In genomic region chr2:157043556-157043955, GRCm38 (mm10) we compare ENCODE assay signal across 34 mouse cellular contexts. TPM values are rescaled to one million over a fixed set of nuclear protein-coding genes. Genes with fewer than 3 reads are reported as not detected.
DNase-seq lines count a peak whose midpoint lies in the region; ATAC-seq and TF ChIP-seq lines count a peak whose summit lies in the region.
"Had no signal": no experiment of that assay in that cellular context is flagged by ENCODE, and none has a peak within 500 bp of the region (broad histone marks: within the 10 kb centered on the region; RNA-seq: fewer than 3 reads in every experiment).

No protein-coding gene starts in this region.

- peaks cover 13% of the 10 kb centered on the region for H3K4me1 ChIP-seq in forebrain, postnatal 0 days (ENCODE audit: insufficient read depth)
- H3K4me1 ChIP-seq in forebrain, embryonic 16.5 days (replicated peaks; ENCODE audit: control insufficient read depth, insufficient read depth, low read length): peaks cover 15% of the 10 kb centered on the region
- peaks cover 16% of the 10 kb centered on the region for H3K4me1 ChIP-seq in embryonic facial prominence, embryonic 15.5 days
- H3K4me1 ChIP-seq: embryonic facial prominence, embryonic 12.5 days; hindbrain, embryonic 10.5 days had no signal

- DNase-seq in cerebellum, adult 9-11 months: peak; percentile 59
- DNase-seq in cerebellum, adult 11 months: no peak
- peak; percentile 64 for DNase-seq in forebrain, postnatal 0 days
- DNase-seq in layer of hippocampus, adult 9-11 months: peak; percentile 63
- DNase-seq in layer of hippocampus, adult 9-10 months (ENCODE audit: low spot score): no peak
- DNase-seq in urinary bladder, postnatal 36 days (ENCODE audit: low spot score in 2 of 2): no peak
- DNase-seq: adrenal gland, postnatal 14 days; cerebellum, adult 9-10 months; gastrocnemius, postnatal 14 days; heart, postnatal 14 days; kidney, adult 11 months; kidney, postnatal 25 days; liver; lung, adult 2 months; spleen, adult 18-20 months; thymus, postnatal 14 days had no signal

- TF ChIP-seq CTCF in forebrain, postnatal 0 days (IDR thresholded peaks at IDR 0.05; ENCODE audit: low read depth): no peak

- H3K4me2 ChIP-seq in forebrain, postnatal 0 days (ENCODE audit: low read depth): no peak overlapping the region
- H3K4me2 ChIP-seq in forebrain, embryonic 16.5 days (ENCODE audit: low read length): no peak overlapping the region
- H3K4me2 ChIP-seq in embryonic facial prominence, embryonic 15.5 days (replicated peaks): no peak overlapping the region
- H3K4me2 ChIP-seq: embryonic facial prominence, embryonic 12.5 days; hindbrain, embryonic 15.5 days; midbrain, embryonic 15.5 days had no signal

- H3K27ac ChIP-seq in forebrain, postnatal 0 days (ENCODE audit: low read depth, low read length): no peak overlapping the region
- H3K27ac ChIP-seq in forebrain, embryonic 16.5 days (ENCODE audit: low read length): no peak overlapping the region
- peak overlapping the region; percentile 51 for H3K27ac ChIP-seq in embryonic facial prominence, embryonic 15.5 days (replicated peaks)
- H3K27ac ChIP-seq: embryonic facial prominence, embryonic 12.5 days; hindbrain, embryonic 10.5 days; hindbrain, embryonic 15.5 days; liver, embryonic 14.5 days; macrophage; midbrain, embryonic 15.5 days had no signal

- no peak overlapping the region for H3K9ac ChIP-seq in forebrain, postnatal 0 days
- no peak overlapping the region for H3K9ac ChIP-seq in forebrain, embryonic 16.5 days (replicated peaks; ENCODE audit: low read depth, low read length)
- H3K9ac ChIP-seq in embryonic facial prominence, embryonic 15.5 days: no peak overlapping the region
- H3K9ac ChIP-seq: embryonic facial prominence, embryonic 12.5 days; hindbrain, embryonic 15.5 days; liver, embryonic 14.5 days; midbrain, embryonic 15.5 days had no signal

- 56% methylated on average over 8 of the region's 8 CpGs for WGBS in forebrain, postnatal 0 days
- WGBS in forebrain, embryonic 16.5 days: 58% methylated on average over 8 of the region's 8 CpGs
- 49% methylated on average over 8 of the region's 8 CpGs for WGBS in embryonic facial prominence, embryonic 15.5 days

- no peaks in the 10 kb centered on the region for H3K9me3 ChIP-seq in forebrain, postnatal 0 days (ENCODE audit: low read length)
- H3K9me3 ChIP-seq in forebrain, embryonic 16.5 days (ENCODE audit: control insufficient read depth, low read length): no peaks in the 10 kb centered on the region
- H3K9me3 ChIP-seq in embryonic facial prominence, embryonic 15.5 days (replicated peaks): no peaks in the 10 kb centered on the region
- H3K9me3 ChIP-seq: embryonic facial prominence, embryonic 12.5 days; hindbrain, embryonic 15.5 days; midbrain, embryonic 15.5 days had no signal

- peaks cover 52% of the 10 kb centered on the region for H3K36me3 ChIP-seq in forebrain, postnatal 0 days (ENCODE audit: insufficient read depth)
- H3K36me3 ChIP-seq in forebrain, embryonic 16.5 days (ENCODE audit: control insufficient read depth, insufficient read depth): peaks cover 29% of the 10 kb centered on the region
- H3K36me3 ChIP-seq in embryonic facial prominence, embryonic 15.5 days: peaks cover 68% of the 10 kb centered on the region

- ATAC-seq in forebrain, postnatal 0 days: peak; percentile 39; the same call in 1 of the 2 replicates
- no peak for ATAC-seq in forebrain, embryonic 16.5 days
- ATAC-seq in embryonic facial prominence, embryonic 15.5 days (ENCODE audit: insufficient number of reproducible peaks, low FRiP score, low TSS enrichment, low read depth): no peak
- ATAC-seq: inflammation-experienced regulatory T-cells, adult 6 months; midbrain, embryonic 15.5 days had no signal

- no peak overlapping the region for H3K4me3 ChIP-seq in forebrain, postnatal 0 days (ENCODE audit: low read depth, low read length)
- H3K4me3 ChIP-seq in forebrain, embryonic 16.5 days (replicated peaks; ENCODE audit: low read length): no peak overlapping the region
- H3K4me3 ChIP-seq in embryonic facial prominence, embryonic 15.5 days (replicated peaks): no peak overlapping the region
- H3K4me3 ChIP-seq: embryonic facial prominence, embryonic 12.5 days; hindbrain, embryonic 10.5 days; hindbrain, embryonic 15.5 days; midbrain, embryonic 15.5 days had no signal

- H3K27me3 ChIP-seq in forebrain, postnatal 0 days (ENCODE audit: insufficient read depth, low read length): no peaks in the 10 kb centered on the region
- no peaks in the 10 kb centered on the region for H3K27me3 ChIP-seq in forebrain, embryonic 16.5 days (replicated peaks; ENCODE audit: control insufficient read depth, insufficient read depth, low read length)
- H3K27me3 ChIP-seq in embryonic facial prominence, embryonic 15.5 days: no peaks in the 10 kb centered on the region
- H3K27me3 ChIP-seq: embryonic facial prominence, embryonic 12.5 days; hindbrain, embryonic 15.5 days; midbrain, embryonic 15.5 days had no signal

RNA-seq across cellular contexts. Expression of gene Soga1, which starts 35.5 kb away (rescaled TPM):
- total RNA-seq in forebrain, postnatal 0 days (2014; rRNA removed): 80.5 and 93.7 TPM in 2 replicates
- 3.1 and 3.9 TPM in 2 replicates for polyA plus RNA-seq in forebrain, postnatal 0 days (2015; fragmentation: Nextera tagmentation; extraction: Ambion mirVana)
- polyA plus RNA-seq in forebrain, embryonic 16.5 days (2015; fragmentation: Nextera tagmentation; extraction: Ambion mirVana): 4.7 and 5.8 TPM in 2 replicates
- 3.5 and 4.4 TPM in 2 replicates for polyA plus RNA-seq in embryonic facial prominence, embryonic 15.5 days (2015; fragmentation: Nextera tagmentation; extraction: Ambion mirVana)

RNA-seq across cellular contexts. Expression of gene Dsn1, which starts 36.6 kb away (rescaled TPM):
- 8.0 and 12.2 TPM in 2 replicates for total RNA-seq in forebrain, postnatal 0 days (2014; rRNA removed)
- polyA plus RNA-seq in forebrain, postnatal 0 days (2015; fragmentation: Nextera tagmentation; extraction: Ambion mirVana): 9.3 and 10.0 TPM in 2 replicates
- polyA plus RNA-seq in forebrain, embryonic 16.5 days (2015; fragmentation: Nextera tagmentation; extraction: Ambion mirVana): 20.3 and 22.8 TPM in 2 replicates
- polyA plus RNA-seq in embryonic facial prominence, embryonic 15.5 days (2015; fragmentation: Nextera tagmentation; extraction: Ambion mirVana): 27.5 and 28.2 TPM in 2 replicates

RNA-seq across cellular contexts. Expression of gene Tldc2, which starts 43.3 kb away (rescaled TPM):
- not detected in 2 replicates for total RNA-seq in forebrain, postnatal 0 days (2014; rRNA removed)
- not detected in 2 replicates for polyA plus RNA-seq in forebrain, postnatal 0 days (2015; fragmentation: Nextera tagmentation; extraction: Ambion mirVana)
- not detected in 2 replicates for polyA plus RNA-seq in forebrain, embryonic 16.5 days (2015; fragmentation: Nextera tagmentation; extraction: Ambion mirVana)
- polyA plus RNA-seq in embryonic facial prominence, embryonic 15.5 days (2015; fragmentation: Nextera tagmentation; extraction: Ambion mirVana): not detected in 2 replicates
- total RNA-seq: adrenal gland, postnatal 14 days; gastrocnemius, postnatal 14 days; granulocyte monocyte progenitor cell, adult 5-6 weeks; heart, postnatal 14 days; left cerebral cortex, postnatal 10 days; megakaryocyte-erythroid progenitor cell, adult 5-6 weeks; MEL; neutrophil, adult 5-6 weeks had no signal
- polyA plus RNA-seq: embryonic facial prominence, embryonic 12.5 days; heart, embryonic 14.5 days; hindbrain, embryonic 10.5 days; hindbrain, embryonic 15.5 days; inflammation-experienced regulatory T-cells, adult 6 months; limb, embryonic 11.5 days; liver, embryonic 14.5 days; lung, adult 2 months; macrophage; midbrain, embryonic 15.5 days; neural tube, embryonic 11.5 days; stomach, embryonic 16.5 days had no signal

RNA-seq across cellular contexts. Expression of gene Ndrg3, which starts 51.7 kb away (rescaled TPM):
- 147 and 168 TPM in 2 replicates for total RNA-seq in forebrain, postnatal 0 days (2014; rRNA removed)
- 151 and 161 TPM in 2 replicates for polyA plus RNA-seq in forebrain, postnatal 0 days (2015; fragmentation: Nextera tagmentation; extraction: Ambion mirVana)
- polyA plus RNA-seq in forebrain, embryonic 16.5 days (2015; fragmentation: Nextera tagmentation; extraction: Ambion mirVana): 150 and 152 TPM in 2 replicates
- polyA plus RNA-seq in embryonic facial prominence, embryonic 15.5 days (2015; fragmentation: Nextera tagmentation; extraction: Ambion mirVana): 52.9 and 53.9 TPM in 2 replicates

Comparison
In these comparisons a context has a peak if more than half of its experiments do, and no peak if none do; other contexts are left out.
1. DNase-seq: peak in cerebellum, adult 9-11 months (single experiment), forebrain, postnatal 0 days (single experiment) and layer of hippocampus, adult 9-11 months (single experiment); none in cerebellum, adult 11 months (single experiment), layer of hippocampus, adult 9-10 months (single experiment) and urinary bladder, postnatal 36 days (0 of 2).